Mouse (Mus musculus): ENCODE measurements around the gene Tmem199.

GRCm38 (mm10) chr11:78530001-78530400, 18.0 kb upstream of the Tmem199 start:
- no peak for TF ChIP-seq CTCF (IDR thresholded peaks at IDR 0.05; ENCODE audit: control insufficient read depth, insufficient read depth, insufficient read length)
- no peak for TF ChIP-seq USF1 (IDR thresholded peaks at IDR 0.05; ENCODE audit: low read depth)
